Mouse (Mus musculus) CH12.LX (cell line): Measurements from ENCODE around the gene Icmt.

Experiments
- BHLHE40 ChIP-seq: IDR thresholded peaks from 2 replicates; pipeline ENCODE4 v1.6.1; 2011; ENCODE audit warnings: mild to moderate bottlenecking, low read depth, low read length, improper control_type of control experiment
- EP300 ChIP-seq: IDR thresholded peaks from 2 replicates; pipeline ENCODE4 v1.6.1; 2011; ENCODE audit warnings: low read length, improper control_type of control experiment
- POLR2A ChIP-seq: IDR thresholded peaks from 2 replicates; pipeline ENCODE4 v1.6.1; 2011; ENCODE audit warnings: low read depth, mild to moderate bottlenecking, improper control_type of control experiment, low read length
- POLR2AphosphoS2 ChIP-seq: IDR thresholded peaks from 2 replicates; pipeline ENCODE4 v1.6.1; 2011; ENCODE audit warnings: low read depth, low read length, improper control_type of control experiment
- ZNF384 ChIP-seq: IDR thresholded peaks from 2 replicates; pipeline ENCODE4 v1.6.1; 2012; ENCODE audit warnings: low read depth, low read length, improper control_type of control experiment, inconsistent platforms

GRCm38 (mm10) chr4:152286887-152287286 lies 10.1 kb upstream of the Icmt start:
- TF ChIP-seq POLR2A (no peak), EP300 (no peak), ZNF384 (no peak), POLR2AphosphoS2 (no peak), BHLHE40 (no peak)
